Mouse (Mus musculus) lung, postnatal 0 days (tissue): ENCODE results near the gene Atp2b2.

Experiments
- CTCF ChIP-seq: IDR thresholded peaks from 2 replicates; pipeline ENCODE4 v1.5.1; 2016; ENCODE audit warnings: antibody characterized with exemption, mild to moderate bottlenecking
- EP300 ChIP-seq: IDR thresholded peaks from 2 replicates; pipeline ENCODE4 v1.6.1; 2016; ENCODE audit warnings: antibody characterized with exemption, mild to moderate bottlenecking, control low read depth

DNA sequence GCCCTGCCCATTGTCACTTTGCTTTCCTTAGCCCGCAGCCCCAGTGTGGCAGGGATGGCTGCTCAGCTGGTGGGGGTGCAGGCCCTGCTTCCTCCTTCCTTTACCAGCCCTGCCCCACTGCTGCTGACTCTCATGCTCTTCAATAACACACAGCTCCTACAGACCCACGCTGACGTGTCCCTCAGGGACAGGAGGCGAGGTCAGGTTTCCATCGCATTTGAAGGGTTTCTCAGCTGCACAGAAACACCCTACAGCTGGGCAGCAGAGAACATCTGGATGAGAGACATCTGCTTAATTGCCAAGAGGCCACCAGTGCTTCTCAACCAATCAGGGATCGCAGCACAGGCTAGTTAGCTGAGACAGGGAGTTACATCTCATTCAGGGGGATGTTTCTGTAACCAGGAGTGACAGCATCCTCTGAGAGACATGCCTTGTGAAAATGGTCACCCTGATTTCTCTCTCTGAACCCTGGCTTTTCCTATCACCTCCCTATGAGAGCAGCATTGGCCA lies 254.9 kb downstream of the Atp2b2 start:
- TF ChIP-seq CTCF (no peak), EP300 (no peak)
